Comparison of ENCODE assay signal across 9 mouse cellular contexts in the genomic region with DNA sequence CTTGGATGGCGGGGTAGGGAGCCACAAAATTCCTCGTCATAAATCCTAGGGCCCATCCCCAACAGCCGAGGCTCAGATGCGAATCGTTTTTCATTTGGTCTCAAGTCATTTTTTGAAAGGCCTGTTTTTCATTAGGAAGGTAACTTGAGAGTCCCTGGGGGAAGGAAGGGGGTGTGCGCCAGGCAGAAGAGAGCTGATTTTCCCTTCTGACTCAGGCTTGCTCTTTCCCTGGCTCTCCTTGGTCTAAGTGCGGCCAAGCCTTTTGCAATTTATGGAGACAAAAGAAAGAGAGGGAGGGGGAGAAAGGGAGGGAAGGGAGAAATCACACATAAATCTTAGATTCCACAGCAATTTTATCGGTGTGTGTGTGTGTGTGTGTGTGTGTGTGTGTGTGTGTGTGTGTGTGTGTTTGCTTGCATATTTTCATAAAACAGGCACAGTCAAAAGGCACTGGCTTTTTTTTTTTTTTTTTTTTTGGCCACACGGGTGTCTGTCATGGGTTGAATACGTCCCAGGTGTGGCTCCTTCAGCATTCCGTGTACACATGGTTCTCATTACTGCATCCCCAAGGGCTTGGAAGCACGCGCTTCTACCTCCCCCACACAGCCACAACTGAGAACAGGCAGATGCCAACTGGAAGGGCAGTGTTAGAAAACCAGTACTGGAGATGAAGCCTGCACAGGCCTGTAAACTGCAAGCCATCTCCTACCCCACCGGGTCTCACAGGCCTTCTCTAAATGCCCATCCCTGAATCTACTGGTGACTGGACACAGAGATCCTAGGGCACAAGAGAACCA.
DNase-seq lines count a peak whose midpoint lies in the region; ATAC-seq lines count a peak whose summit lies in the region.
"Had no signal": no experiment of that assay in that cellular context is flagged by ENCODE, and none has a peak within 500 bp of the region (broad histone marks: within the 10 kb centered on the region; RNA-seq: fewer than 3 reads in every experiment).

No protein-coding gene starts in this region.

- ATAC-seq in forebrain, embryonic 15.5 days (replicated peaks) = no peak
- peak; percentile 94 for ATAC-seq in limb, embryonic 12.5 days (ENCODE audit: insufficient number of reproducible peaks, insufficient read depth, low FRiP score, low TSS enrichment, low read depth)
- no peak for ATAC-seq in megakaryocyte-erythroid progenitor cell, adult 5-6 weeks (replicated peaks; ENCODE audit: low FRiP score, low TSS enrichment, poor library complexity, severe bottlenecking)

- H3K9me3 ChIP-seq in forebrain, embryonic 10.5 days = no peaks in the 10 kb centered on the region
- H3K9me3 ChIP-seq in forebrain, embryonic 15.5 days = no peaks in the 10 kb centered on the region
- no peaks in the 10 kb centered on the region for H3K9me3 ChIP-seq in limb, embryonic 12.5 days
- H3K9me3 ChIP-seq: liver, embryonic 15.5 days had no signal

- peak overlapping the region; percentile 68; the same call in 1 of the 2 replicates for H3K27ac ChIP-seq in forebrain, embryonic 10.5 days
- H3K27ac ChIP-seq in forebrain, embryonic 15.5 days (replicated peaks) = no peak overlapping the region
- peak overlapping the region; percentile 96 for H3K27ac ChIP-seq in limb, embryonic 12.5 days
- H3K27ac ChIP-seq: liver, embryonic 15.5 days had no signal

- no peaks in the 10 kb centered on the region for H3K36me3 ChIP-seq in forebrain, embryonic 10.5 days (replicated peaks)
- H3K36me3 ChIP-seq in forebrain, embryonic 15.5 days = no peaks in the 10 kb centered on the region
- H3K36me3 ChIP-seq in limb, embryonic 12.5 days = no peaks in the 10 kb centered on the region
- H3K36me3 ChIP-seq: liver, embryonic 15.5 days had no signal

- H3K27me3 ChIP-seq in forebrain, embryonic 10.5 days (ENCODE audit: poor library complexity, severe bottlenecking) = no peaks in the 10 kb centered on the region
- H3K27me3 ChIP-seq in forebrain, embryonic 15.5 days = no peaks in the 10 kb centered on the region
- no peaks in the 10 kb centered on the region for H3K27me3 ChIP-seq in limb, embryonic 12.5 days
- H3K27me3 ChIP-seq: liver, embryonic 15.5 days had no signal

- H3K4me3 ChIP-seq in forebrain, embryonic 10.5 days = no peak overlapping the region
- no peak overlapping the region for H3K4me3 ChIP-seq in forebrain, embryonic 15.5 days
- H3K4me3 ChIP-seq in limb, embryonic 12.5 days (replicated peaks) = no peak overlapping the region
- H3K4me3 ChIP-seq: liver, embryonic 15.5 days had no signal

- DNase-seq in forebrain, embryonic 10.5 days (ENCODE audit: extremely low spot score, low spot score) = peak; percentile 30
- DNase-seq in adipocyte (ENCODE audit: low spot score) = peak; percentile 94
- peak; percentile 84 for DNase-seq in gastrocnemius, postnatal 14 days
- no peak for DNase-seq in left cerebral cortex, postnatal 10 days (ENCODE audit: extremely low spot score in 1 of 2, low spot score in 2 of 2)
- no peak for DNase-seq in retina, postnatal 1 day

- H3K9ac ChIP-seq in forebrain, embryonic 15.5 days (replicated peaks) = no peak overlapping the region
- H3K9ac ChIP-seq in limb, embryonic 12.5 days (replicated peaks) = no peak overlapping the region
- H3K9ac ChIP-seq: liver, embryonic 15.5 days had no signal

- intact Hi-C loops in gastrocnemius, postnatal 14 days (cut with DNase I; ENCODE audit: low total_unique reads) = no loop called here
- intact Hi-C loops in left cerebral cortex, postnatal 10 days (cut with DNase I) = no loop called here

- no peak overlapping the region for H3K4me2 ChIP-seq in forebrain, embryonic 15.5 days (replicated peaks)
- peak overlapping the region; percentile 22 for H3K4me2 ChIP-seq in limb, embryonic 12.5 days
- H3K4me2 ChIP-seq: liver, embryonic 15.5 days had no signal

- 58% methylated on average over 14 of the region's 14 CpGs for WGBS in forebrain, embryonic 10.5 days
- 76% methylated on average over 14 of the region's 14 CpGs for WGBS in forebrain, embryonic 15.5 days
- WGBS in limb, embryonic 12.5 days = 5% methylated on average over 14 of the region's 14 CpGs

- H3K4me1 ChIP-seq in forebrain, embryonic 10.5 days = peaks cover 3% of the 10 kb centered on the region; the same call in 1 of the 2 replicates
- no peaks in the 10 kb centered on the region for H3K4me1 ChIP-seq in forebrain, embryonic 15.5 days
- peaks cover 24% of the 10 kb centered on the region for H3K4me1 ChIP-seq in limb, embryonic 12.5 days (replicated peaks)
- H3K4me1 ChIP-seq: liver, embryonic 15.5 days had no signal

Comparison
In these comparisons a context has a peak if more than half of its experiments do, and no peak if none do; other contexts are left out.
1. DNase-seq: peak in forebrain, embryonic 10.5 days (single experiment), adipocyte (single experiment) and gastrocnemius, postnatal 14 days (single experiment); none in left cerebral cortex, postnatal 10 days (0 of 2) and retina, postnatal 1 day (single experiment).